Mouse (Mus musculus) cerebellum, adult 11 months (tissue): ENCODE results near the gene AU018091.
"Not testable (repeated sequence)": the region's sequence is repeated elsewhere in the genome, so short reads cannot be mapped to it uniquely, and the experiment has no call there.

Source experiments
- DNase-seq: peaks from one replicate; pipeline ENCODE4 v3.0.0; 2022

Gene AU018091

GRCm38 (mm10) chr7:3164991-3165390 is 4.0 kb downstream of the AU018091 start:
- DNase-seq: no peak

- DNase-seq: no peak
Measured at GRCm38 (mm10) chr7:3164381-3164780, 4.6 kb downstream of the AU018091 start.

GRCm38 (mm10) chr7:3150376-3150775 is 18.6 kb downstream of the AU018091 start:
- no peak for DNase-seq

- no peak for DNase-seq
Measured at GRCm38 (mm10) chr7:3146072-3146471, 22.9 kb downstream of the AU018091 start.

GRCm38 (mm10) chr7:3143329-3143728 is 25.7 kb downstream of the AU018091 start:
- DNase-seq: no peak

- DNase-seq: no peak
Measured at GRCm38 (mm10) chr7:3135606-3136005, 33.4 kb downstream of the AU018091 start.

- no peak for DNase-seq
Measured at GRCm38 (mm10) chr7:3134654-3135053, 34.3 kb downstream of the AU018091 start.

GRCm38 (mm10) chr7:3130342-3130741 is 38.7 kb downstream of the AU018091 start:
- no peak for DNase-seq

- not testable (repeated sequence) for DNase-seq
Measured at GRCm38 (mm10) chr7:3128564-3128963, 40.4 kb downstream of the AU018091 start.

GRCm38 (mm10) chr7:3111193-3111592 is 57.8 kb downstream of the AU018091 start:
- DNase-seq: not testable (repeated sequence)

GRCm38 (mm10) chr7:3106516-3107077 is 62.4 kb downstream of the AU018091 start:
- not testable (repeated sequence) for DNase-seq
